Mouse (Mus musculus): ENCODE data around the gene Il23r. TPM values are rescaled to one million over a fixed set of nuclear protein-coding genes. Genes with fewer than 3 reads are reported as not detected.

The Il23r gene
- polyA plus RNA-seq, 1 experiment from 2014 or later = not detected

- Histone ChIP-seq H3K27ac (ENCODE audit: poor library complexity, severe bottlenecking) (peak overlapping the region; percentile 76), H3K4me2 (no peak overlapping the region)
- peak; percentile 86 for ATAC-seq (ENCODE audit: insufficient number of reproducible peaks, low FRiP score)
Measured at GRCm38 (mm10) chr6:67481012-67481411, 10.6 kb downstream of the Il23r start.

GRCm38 (mm10) chr6:67471242-67471641 lies 20.4 kb downstream of the Il23r start:
- H3K36me3 ChIP-seq = no peaks in the 10 kb centered on the region
- no peak for ATAC-seq (ENCODE audit: insufficient number of reproducible peaks, low FRiP score)
- WGBS = 10% methylated on average over 1 of the region's 1 CpGs

More at GRCm38 (mm10) chr6:67481012-67481411, 10.6 kb downstream of the Il23r start:
- 36% methylated on average over 2 of the region's 2 CpGs for WGBS
- H3K27me3 ChIP-seq (replicated peaks) = no peaks in the 10 kb centered on the region
- H3K4me1 ChIP-seq (replicated peaks) = no peaks in the 10 kb centered on the region
- no peaks in the 10 kb centered on the region for H3K9me3 ChIP-seq (replicated peaks)
- no peak overlapping the region for H3K4me3 ChIP-seq
- H3K9ac ChIP-seq = no peak overlapping the region
- H3K36me3 ChIP-seq = no peaks in the 10 kb centered on the region

GRCm38 (mm10) chr6:67459424-67459823 lies 32.2 kb downstream of the Il23r start:
- WGBS = 93% methylated on average over 1 of the region's 1 CpGs
- Histone ChIP-seq H3K27ac (ENCODE audit: poor library complexity, severe bottlenecking) (no peak overlapping the region), H3K9ac (no peak overlapping the region), H3K4me3 (no peak overlapping the region), H3K27me3 (replicated peaks) (no peaks in the 10 kb centered on the region), H3K4me1 (replicated peaks) (no peaks in the 10 kb centered on the region), H3K36me3 (no peaks in the 10 kb centered on the region), H3K4me2 (no peak overlapping the region), H3K9me3 (replicated peaks) (no peaks in the 10 kb centered on the region)
- ATAC-seq (ENCODE audit: insufficient number of reproducible peaks, low FRiP score) = no peak

More at GRCm38 (mm10) chr6:67471242-67471641, 20.4 kb downstream of the Il23r start:
- H3K27me3 ChIP-seq (replicated peaks) = no peaks in the 10 kb centered on the region
- H3K4me2 ChIP-seq = no peak overlapping the region
- no peaks in the 10 kb centered on the region for H3K9me3 ChIP-seq (replicated peaks)
- no peak overlapping the region for H3K9ac ChIP-seq
- H3K27ac ChIP-seq (ENCODE audit: poor library complexity, severe bottlenecking) = no peak overlapping the region
- H3K4me1 ChIP-seq (replicated peaks) = no peaks in the 10 kb centered on the region
- H3K4me3 ChIP-seq = no peak overlapping the region

GRCm38 (mm10) chr6:67451330-67451729 lies 40.3 kb downstream of the Il23r start:
- Histone ChIP-seq H3K27ac (ENCODE audit: poor library complexity, severe bottlenecking) (no peak overlapping the region), H3K9me3 (replicated peaks) (no peaks in the 10 kb centered on the region), H3K9ac (no peak overlapping the region), H3K4me2 (no peak overlapping the region), H3K4me1 (replicated peaks) (no peaks in the 10 kb centered on the region), H3K4me3 (no peak overlapping the region), H3K36me3 (no peaks in the 10 kb centered on the region), H3K27me3 (replicated peaks) (no peaks in the 10 kb centered on the region)
- WGBS = 50% methylated on average over 5 of the region's 5 CpGs
- no peak for ATAC-seq (ENCODE audit: insufficient number of reproducible peaks, low FRiP score)

GRCm38 (mm10) chr6:67445866-67446265 lies 45.8 kb downstream of the Il23r start:
- Histone ChIP-seq H3K36me3 (no peaks in the 10 kb centered on the region), H3K9me3 (replicated peaks) (no peaks in the 10 kb centered on the region), H3K4me2 (no peak overlapping the region), H3K4me1 (replicated peaks) (no peaks in the 10 kb centered on the region), H3K27ac (ENCODE audit: poor library complexity, severe bottlenecking) (no peak overlapping the region), H3K27me3 (replicated peaks) (no peaks in the 10 kb centered on the region), H3K4me3 (no peak overlapping the region), H3K9ac (no peak overlapping the region)
- WGBS = 86% methylated on average over 1 of the region's 1 CpGs
- no peak for ATAC-seq (ENCODE audit: insufficient number of reproducible peaks, low FRiP score)

GRCm38 (mm10) chr6:67443124-67443523 lies 48.5 kb downstream of the Il23r start:
- no peak overlapping the region for H3K4me3 ChIP-seq
- H3K27ac ChIP-seq (ENCODE audit: poor library complexity, severe bottlenecking) = no peak overlapping the region
- H3K9me3 ChIP-seq (replicated peaks) = no peaks in the 10 kb centered on the region
- no peak overlapping the region for H3K4me2 ChIP-seq
- no peak overlapping the region for H3K9ac ChIP-seq
- no peak for ATAC-seq (ENCODE audit: insufficient number of reproducible peaks, low FRiP score)
- H3K36me3 ChIP-seq = no peaks in the 10 kb centered on the region
- H3K4me1 ChIP-seq (replicated peaks) = no peaks in the 10 kb centered on the region
- no peaks in the 10 kb centered on the region for H3K27me3 ChIP-seq (replicated peaks)
- 85% methylated on average over 6 of the region's 6 CpGs for WGBS

- Histone ChIP-seq H3K4me2 (no peak overlapping the region), H3K27me3 (replicated peaks) (no peaks in the 10 kb centered on the region), H3K36me3 (no peaks in the 10 kb centered on the region), H3K27ac (ENCODE audit: poor library complexity, severe bottlenecking) (no peak overlapping the region), H3K9ac (no peak overlapping the region), H3K4me1 (replicated peaks) (no peaks in the 10 kb centered on the region), H3K4me3 (no peak overlapping the region), H3K9me3 (replicated peaks) (no peaks in the 10 kb centered on the region)
- ATAC-seq (ENCODE audit: insufficient number of reproducible peaks, low FRiP score) = no peak
- 50% methylated on average over 3 of the region's 3 CpGs for WGBS
Measured at GRCm38 (mm10) chr6:67437814-67438385, 53.8 kb downstream of the Il23r start.

- ATAC-seq (ENCODE audit: insufficient number of reproducible peaks, low FRiP score) = no peak
- Histone ChIP-seq H3K9ac (no peak overlapping the region), H3K4me2 (no peak overlapping the region), H3K4me1 (replicated peaks) (no peaks in the 10 kb centered on the region), H3K9me3 (replicated peaks) (no peaks in the 10 kb centered on the region), H3K27me3 (replicated peaks) (no peaks in the 10 kb centered on the region), H3K27ac (ENCODE audit: poor library complexity, severe bottlenecking) (no peak overlapping the region), H3K36me3 (no peaks in the 10 kb centered on the region), H3K4me3 (no peak overlapping the region)
Measured at GRCm38 (mm10) chr6:67437028-67437427, 54.6 kb downstream of the Il23r start.

- no peaks in the 10 kb centered on the region for H3K27me3 ChIP-seq (replicated peaks)
- no peaks in the 10 kb centered on the region for H3K4me1 ChIP-seq (replicated peaks)
- no peaks in the 10 kb centered on the region for H3K36me3 ChIP-seq
- whole genome bisulfite sequencing = 79% methylated on average over 2 of the region's 2 CpGs
- no peak overlapping the region for H3K9ac ChIP-seq
- no peak overlapping the region for H3K4me2 ChIP-seq
- no peak overlapping the region for H3K27ac ChIP-seq (ENCODE audit: poor library complexity, severe bottlenecking)
- no peak for ATAC-seq (ENCODE audit: insufficient number of reproducible peaks, low FRiP score)
- H3K4me3 ChIP-seq = no peak overlapping the region
- H3K9me3 ChIP-seq (replicated peaks) = no peaks in the 10 kb centered on the region
Measured at GRCm38 (mm10) chr6:67436295-67436694, 55.4 kb downstream of the Il23r start.

- H3K36me3 ChIP-seq = no peaks in the 10 kb centered on the region
- H3K27ac ChIP-seq (ENCODE audit: poor library complexity, severe bottlenecking) = no peak overlapping the region
- no peak overlapping the region for H3K4me3 ChIP-seq
- 67% methylated on average over 1 of the region's 1 CpGs for WGBS
- H3K4me2 ChIP-seq = no peak overlapping the region
- H3K27me3 ChIP-seq (replicated peaks) = no peaks in the 10 kb centered on the region
- no peak overlapping the region for H3K9ac ChIP-seq
- no peak for ATAC-seq (ENCODE audit: insufficient number of reproducible peaks, low FRiP score)
- no peaks in the 10 kb centered on the region for H3K9me3 ChIP-seq (replicated peaks)
- H3K4me1 ChIP-seq (replicated peaks) = no peaks in the 10 kb centered on the region
Measured at GRCm38 (mm10) chr6:67435711-67436110, 55.9 kb downstream of the Il23r start.

GRCm38 (mm10) chr6:67434755-67435452 lies 56.8 kb downstream of the Il23r start:
- 65% methylated on average over 2 of the region's 2 CpGs for WGBS
- Histone ChIP-seq H3K4me1 (replicated peaks) (no peaks in the 10 kb centered on the region), H3K27ac (ENCODE audit: poor library complexity, severe bottlenecking) (no peak overlapping the region), H3K4me2 (no peak overlapping the region), H3K36me3 (no peaks in the 10 kb centered on the region), H3K9ac (no peak overlapping the region), H3K27me3 (replicated peaks) (no peaks in the 10 kb centered on the region), H3K4me3 (no peak overlapping the region), H3K9me3 (replicated peaks) (no peaks in the 10 kb centered on the region)
- ATAC-seq (ENCODE audit: insufficient number of reproducible peaks, low FRiP score) = no peak

GRCm38 (mm10) chr6:67431808-67432207 lies 59.8 kb downstream of the Il23r start:
- no peak for ATAC-seq (ENCODE audit: insufficient number of reproducible peaks, low FRiP score)
- 67% methylated on average over 3 of the region's 3 CpGs for WGBS
- H3K4me3 ChIP-seq = no peak overlapping the region
- H3K9ac ChIP-seq = no peak overlapping the region
- H3K36me3 ChIP-seq = no peaks in the 10 kb centered on the region
- no peak overlapping the region for H3K4me2 ChIP-seq
- no peaks in the 10 kb centered on the region for H3K9me3 ChIP-seq (replicated peaks)
- no peak overlapping the region for H3K27ac ChIP-seq (ENCODE audit: poor library complexity, severe bottlenecking)
- no peaks in the 10 kb centered on the region for H3K27me3 ChIP-seq (replicated peaks)
- H3K4me1 ChIP-seq (replicated peaks) = no peaks in the 10 kb centered on the region
